Mouse (Mus musculus) kidney, adult 18-20 months (tissue): ENCODE measurements around the gene Map3k13.

Experiments
- DNase-seq: peaks from one replicate; pipeline ENCODE4 v3.0.0; 2021

Gene Map3k13

GRCm38 (mm10) chr16:21813164-21813834 lies 19.2 kb downstream of the Map3k13 start:
- DNase-seq = no peak

- peak; percentile 59 for DNase-seq
Observed at GRCm38 (mm10) chr16:21814861-21815668, 20.9 kb downstream of the Map3k13 start.

GRCm38 (mm10) chr16:21815669-21816010 lies 21.5 kb downstream of the Map3k13 start:
- DNase-seq = no peak

DNA sequence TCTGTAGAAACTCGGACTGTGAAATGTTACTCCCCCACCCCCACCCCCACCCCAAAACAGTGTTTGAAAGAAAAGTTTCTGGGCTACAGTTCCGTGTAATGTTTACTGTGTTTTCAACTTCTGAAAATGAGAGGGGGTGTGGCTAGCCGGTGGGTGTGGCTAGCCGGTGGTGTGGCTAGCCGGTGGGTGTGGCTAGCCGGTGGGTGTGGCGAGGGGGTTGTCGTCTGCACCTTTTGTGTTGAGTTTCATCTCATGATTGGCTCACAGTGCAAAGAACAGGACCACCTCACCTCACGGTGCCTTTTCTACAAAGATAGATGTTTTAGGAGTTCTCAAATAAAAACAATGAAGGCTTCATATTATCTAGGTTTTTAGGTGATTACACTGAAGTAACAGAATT lies 24.0 kb downstream of the Map3k13 start:
- peak; percentile 71 for DNase-seq

- peak; percentile 61 for DNase-seq
Observed at GRCm38 (mm10) chr16:21818629-21819028, 24.5 kb downstream of the Map3k13 start.

DNA sequence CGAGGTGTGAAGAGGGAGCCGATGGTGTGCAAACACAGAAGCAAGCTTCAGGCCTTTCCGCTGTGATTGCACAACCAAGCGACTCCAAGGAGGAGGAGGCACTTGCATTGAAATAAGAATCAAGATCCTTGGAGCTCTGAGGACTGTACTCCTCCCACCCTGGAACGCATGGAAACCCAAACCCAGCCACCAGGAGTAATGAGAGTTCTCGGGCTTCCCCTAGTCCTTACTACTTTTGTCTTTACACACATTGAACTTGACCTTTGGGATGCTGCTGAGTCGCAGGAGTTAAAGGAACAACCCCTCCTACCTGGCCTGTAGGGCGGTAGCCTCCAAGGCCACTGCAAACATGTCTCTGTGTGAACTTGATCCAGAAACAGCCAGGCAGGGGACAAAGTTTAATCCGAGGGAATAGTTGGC lies 31.5 kb downstream of the Map3k13 start:
- DNase-seq = peak; percentile 73

- peak; percentile 48 for DNase-seq
Observed at GRCm38 (mm10) chr16:21827153-21827552, 33.0 kb downstream of the Map3k13 start.

- DNase-seq = peak; percentile 42
Observed at GRCm38 (mm10) chr16:21827581-21827980, 33.4 kb downstream of the Map3k13 start.

DNA sequence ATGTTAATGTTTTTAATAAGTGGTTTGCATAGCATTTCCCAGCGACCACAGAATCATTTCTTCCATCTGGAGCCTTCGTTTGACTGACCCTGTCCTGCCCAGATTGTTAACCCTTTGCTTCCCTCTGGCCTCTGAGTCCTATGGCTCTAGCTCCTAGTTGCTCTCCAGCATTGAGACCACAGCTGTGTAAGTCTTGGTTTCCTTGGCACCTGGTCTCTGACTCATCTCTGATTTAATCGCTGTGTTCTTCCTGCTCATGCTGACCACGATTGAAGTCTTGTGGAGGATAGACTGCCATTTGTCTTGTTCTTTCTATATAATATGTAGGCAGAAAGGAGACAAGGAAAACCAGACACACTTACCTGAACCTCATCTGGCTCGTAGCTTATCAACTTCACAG lies 35.6 kb downstream of the Map3k13 start:
- DNase-seq = no peak

GRCm38 (mm10) chr16:21830784-21831183 lies 36.6 kb downstream of the Map3k13 start:
- no peak for DNase-seq

DNA sequence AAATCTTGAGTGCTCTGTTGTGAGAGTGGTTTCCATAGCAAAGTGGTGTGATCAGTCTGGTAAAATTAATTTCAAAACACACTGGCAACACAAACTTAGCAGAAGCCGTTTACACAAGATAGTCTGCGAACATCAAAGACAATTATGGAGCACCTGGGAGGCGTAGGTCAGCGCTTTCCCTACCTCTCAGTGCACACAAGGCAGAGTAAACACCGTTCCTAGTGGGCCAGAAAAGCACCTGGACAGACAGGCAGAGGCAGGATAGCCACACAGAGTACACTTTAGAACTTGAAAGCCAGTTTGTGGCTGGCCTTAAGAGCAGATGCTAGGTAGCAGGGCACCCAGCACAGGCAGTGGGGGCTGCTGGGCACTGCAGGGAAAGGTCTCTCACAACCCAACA lies 37.6 kb downstream of the Map3k13 start:
- no peak for DNase-seq

DNA sequence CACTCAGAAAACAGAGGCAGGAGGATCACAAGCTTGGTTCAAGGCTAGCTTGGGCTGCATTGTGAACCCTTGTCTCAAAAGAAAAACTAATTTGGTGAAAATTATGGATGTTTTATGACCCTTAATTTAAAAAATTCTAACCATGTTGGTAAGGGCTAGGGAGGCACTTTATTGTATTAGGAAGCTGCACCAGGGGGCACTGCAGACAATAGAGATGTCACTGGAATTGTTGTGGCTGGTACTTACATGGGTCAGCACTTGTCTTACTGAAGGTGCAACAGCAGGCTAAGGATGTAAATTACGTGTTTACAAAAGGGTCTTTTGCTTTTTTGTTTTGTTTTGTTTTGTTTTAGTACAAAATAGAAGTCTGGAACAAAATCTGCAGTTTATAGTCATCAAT lies 39.3 kb downstream of the Map3k13 start:
- DNase-seq = no peak

- DNase-seq = no peak
Observed at GRCm38 (mm10) chr16:21833970-21834369, 39.8 kb downstream of the Map3k13 start.

- DNase-seq = no peak
Observed at GRCm38 (mm10) chr16:21834866-21835583, 40.9 kb downstream of the Map3k13 start.

DNA sequence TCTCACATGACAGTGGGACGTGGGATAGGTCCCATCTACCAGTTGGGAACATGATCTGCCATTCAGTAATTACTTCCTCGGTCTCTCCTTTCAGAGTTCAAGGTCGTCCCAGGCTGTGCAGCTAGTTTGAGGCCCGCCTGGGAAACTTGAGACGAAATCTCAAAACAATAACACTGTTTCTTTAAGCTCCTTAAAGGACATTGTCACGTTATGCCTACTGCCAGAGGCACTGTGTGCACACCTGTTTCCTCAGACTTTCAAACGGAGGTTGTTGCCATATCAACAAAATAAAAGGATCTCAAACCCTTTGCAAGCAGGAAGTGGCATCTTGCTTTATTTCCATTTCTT lies 41.4 kb downstream of the Map3k13 start:
- DNase-seq = no peak

DNA sequence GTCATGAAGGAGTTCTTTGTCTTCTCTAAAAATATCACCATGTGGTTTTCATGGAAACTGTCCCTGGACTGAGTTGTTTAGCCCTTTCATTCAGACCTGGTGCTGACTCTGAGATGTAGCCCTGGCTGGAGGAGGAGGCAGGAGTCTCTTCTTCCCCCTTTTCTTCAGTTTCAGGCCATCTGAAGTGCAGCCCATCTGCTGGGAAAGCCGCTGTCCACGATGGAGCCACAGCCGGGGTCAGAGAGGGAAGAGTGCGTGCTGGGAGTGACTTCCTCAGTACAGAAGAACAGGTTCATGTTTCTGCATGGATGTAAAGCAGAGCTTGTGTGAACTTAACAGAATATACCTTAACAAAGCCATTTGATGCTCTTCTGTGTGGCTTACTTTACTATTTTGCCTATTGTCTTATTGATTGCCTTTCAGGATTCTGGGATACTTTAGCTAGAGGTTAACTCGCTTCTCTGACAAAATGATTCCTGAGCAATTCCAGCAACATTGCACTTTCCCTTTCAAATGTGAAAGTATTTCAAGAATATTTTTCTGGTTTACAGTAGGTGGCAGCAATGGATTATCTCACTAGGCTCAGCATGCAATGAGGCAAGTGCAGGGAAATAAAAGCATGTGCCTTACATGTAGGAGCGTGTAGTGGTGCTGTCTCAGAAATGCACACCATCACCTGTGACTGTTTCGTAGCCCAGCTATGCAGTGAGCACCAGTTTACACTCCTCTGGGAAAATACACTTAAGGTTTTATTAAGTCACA lies 42.3 kb downstream of the Map3k13 start:
- no peak for DNase-seq

DNA sequence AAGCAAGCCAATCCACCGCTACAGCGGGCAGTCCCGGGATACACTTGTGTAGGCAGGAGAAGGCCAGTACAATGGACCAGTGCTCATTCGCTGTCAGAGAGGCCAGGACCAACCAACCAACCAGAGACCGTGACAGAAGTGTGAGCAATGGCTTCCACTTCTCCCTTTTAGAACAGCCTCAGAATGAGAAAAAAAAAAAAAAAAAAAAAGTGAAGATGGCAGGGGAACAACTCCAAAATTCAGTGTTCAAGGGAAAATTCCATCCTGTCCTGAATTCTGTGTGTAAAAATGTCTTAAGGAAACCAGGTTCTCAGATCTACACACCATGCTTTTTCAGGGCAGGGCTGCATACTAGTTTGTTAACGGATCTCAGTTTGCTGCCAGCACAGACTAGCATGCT lies 43.5 kb downstream of the Map3k13 start:
- DNase-seq = no peak

DNA sequence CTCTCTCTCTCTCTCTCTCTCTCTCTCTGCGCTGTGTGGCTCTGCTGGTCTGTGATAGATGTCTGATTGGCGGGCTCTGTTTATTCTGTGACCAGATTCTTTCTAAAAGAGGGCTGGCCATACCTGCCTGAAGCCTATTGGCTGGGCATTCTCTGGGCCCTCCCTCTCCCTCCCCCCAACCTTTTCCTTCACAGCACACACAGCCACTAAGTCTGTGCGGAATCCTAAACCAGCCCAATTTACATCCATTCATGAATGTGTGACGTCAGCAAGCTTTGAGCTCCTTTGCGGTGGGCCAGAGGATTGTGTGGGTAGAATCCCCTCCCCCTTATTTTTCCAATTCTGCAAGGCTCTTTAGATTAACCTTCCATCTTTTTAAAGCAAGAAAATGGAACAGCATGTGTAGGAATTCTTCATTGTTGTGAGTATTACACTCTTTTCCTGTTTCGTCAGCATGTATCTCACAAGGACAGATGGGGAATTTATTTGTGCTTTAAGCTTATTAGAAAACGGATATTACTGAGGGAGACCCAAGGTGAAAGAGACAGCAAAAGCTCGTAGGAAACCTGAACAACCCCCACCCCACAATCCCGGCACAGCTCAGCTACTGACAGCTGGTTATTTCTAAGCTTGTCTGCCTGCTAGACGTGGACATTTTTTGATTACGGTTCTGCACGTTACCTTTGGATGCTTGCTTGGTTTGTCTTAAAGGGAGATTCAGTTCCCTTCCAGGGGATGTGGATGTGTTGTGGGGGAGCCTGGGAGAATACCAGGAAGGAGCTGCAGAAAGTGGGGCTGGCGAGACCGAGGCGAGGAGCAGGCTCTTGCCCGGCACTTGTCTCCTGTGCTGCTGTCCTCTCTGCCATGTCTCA lies 51.9 kb downstream of the Map3k13 start:
- DNase-seq = peak; percentile 45

GRCm38 (mm10) chr16:21848444-21848843 lies 54.3 kb downstream of the Map3k13 start:
- DNase-seq = no peak

DNA sequence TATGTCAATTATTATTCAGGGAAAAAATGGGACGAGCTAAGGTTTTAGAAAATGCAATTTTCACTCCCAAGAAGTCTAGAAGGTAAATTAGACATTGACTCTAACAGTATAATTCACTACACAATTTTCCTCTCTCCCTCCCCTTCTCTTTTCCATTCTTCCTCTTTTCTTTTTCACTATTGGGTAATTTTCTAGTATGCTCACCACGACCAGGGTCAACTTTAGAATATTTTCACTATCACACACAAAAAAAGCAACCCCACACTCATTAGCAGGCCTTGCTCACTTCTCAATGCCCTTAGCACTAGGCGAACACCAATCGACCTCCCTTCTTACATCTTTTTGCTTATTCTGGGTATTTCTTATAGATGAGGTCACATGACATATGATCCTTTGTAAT lies 54.7 kb downstream of the Map3k13 start:
- no peak for DNase-seq

DNA sequence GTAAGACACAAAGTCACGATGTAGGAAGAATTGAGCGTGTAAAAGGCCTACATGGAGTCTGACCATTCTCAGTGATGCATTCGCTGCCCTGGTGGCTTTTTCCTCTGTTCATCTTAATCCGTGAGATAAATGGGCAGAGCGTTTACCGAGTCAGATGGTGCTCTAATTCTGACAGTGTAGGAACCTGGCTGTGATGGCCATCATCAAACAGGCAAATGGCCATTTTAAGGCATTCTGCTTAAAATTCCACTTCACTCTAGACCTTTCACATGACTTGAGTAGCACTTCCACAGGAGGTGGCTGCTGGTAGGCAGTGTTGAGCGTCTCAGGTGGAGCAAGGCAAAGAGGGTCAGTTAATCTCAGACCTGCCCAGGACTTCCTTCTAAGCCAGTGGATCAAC lies 58.2 kb downstream of the Map3k13 start:
- no peak for DNase-seq

- DNase-seq = no peak
Observed at GRCm38 (mm10) chr16:21853446-21853941, 59.3 kb downstream of the Map3k13 start.
